ENCODE assay signal across 17 mouse cellular contexts in the genomic region with DNA sequence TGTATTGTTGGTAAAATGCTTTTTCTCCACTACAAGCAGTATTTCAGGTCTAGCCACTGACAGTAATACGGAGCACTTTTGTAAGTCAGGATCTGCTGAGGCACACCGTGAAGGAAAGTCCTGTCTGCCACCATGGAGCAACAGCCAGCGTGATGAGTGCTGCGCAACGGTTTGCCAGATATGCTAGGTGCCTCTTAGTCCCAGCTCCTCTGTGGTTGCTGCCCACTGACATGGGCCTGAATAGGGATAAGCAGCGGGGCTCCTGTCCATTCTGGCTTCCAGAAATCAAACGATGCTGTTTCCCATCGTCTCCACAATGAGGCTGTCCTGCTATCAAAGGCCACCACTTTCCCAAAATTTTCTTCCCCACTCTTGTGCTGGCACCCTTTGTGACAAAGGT. TPM values are rescaled to one million over a fixed set of nuclear protein-coding genes. Genes with fewer than 3 reads are reported as not detected.
A peak's percentile ranks its signal among the peaks of the same experiment; 100 is the strongest.
DNase-seq lines count a peak whose midpoint lies in the region; TF ChIP-seq lines count a peak whose summit lies in the region.
"Had no signal": no experiment of that assay in that cellular context is flagged by ENCODE, and none has a peak within 500 bp of the region (broad histone marks: within the 10 kb centered on the region; RNA-seq: fewer than 3 reads in every experiment).

No protein-coding gene starts in this region.

- no peaks in the 10 kb centered on the region for H3K27me3 ChIP-seq in heart, embryonic 10.5 days (ENCODE audit: insufficient read depth, poor library complexity, severe bottlenecking)
- no peaks in the 10 kb centered on the region for H3K27me3 ChIP-seq in myocyte (ENCODE audit: control insufficient read depth, insufficient read depth, insufficient read length)
- no peaks in the 10 kb centered on the region for H3K27me3 ChIP-seq in thymus, adult 2 months (ENCODE audit: control insufficient read depth, insufficient read depth, low read length)
- H3K27me3 ChIP-seq: CH12.LX, Patski had no signal

- no peaks in the 10 kb centered on the region for H3K79me2 ChIP-seq in myocyte (ENCODE audit: control insufficient read depth, insufficient read depth)

- peak; percentile 80 for DNase-seq in heart, adult 11 months
- no peak for DNase-seq in heart, embryonic 10.5 days (ENCODE audit: low spot score)
- DNase-seq in thymus, adult 2 months = no peak
- DNase-seq: adrenal gland, adult 2 months; adrenal gland, adult 8-10 months; adrenal gland, postnatal 10 days; adrenal gland, postnatal 14 days; adrenal gland, postnatal 25 days; adrenal gland, postnatal 36 days; B cell, adult 2 months; cerebellum, adult 11 months; cerebellum, adult 11-12 months; cerebellum, adult 18-20 months had no signal

- H3K4me2 ChIP-seq in myocyte (ENCODE audit: low read depth) = no peak overlapping the region

- no peak overlapping the region for H3K4me3 ChIP-seq in heart, embryonic 10.5 days
- no peak overlapping the region for H3K4me3 ChIP-seq in myocyte
- no peak overlapping the region for H3K4me3 ChIP-seq in thymus, adult 2 months (ENCODE audit: control insufficient read depth, insufficient read depth, low read length)

- 85% methylated on average over 8 of the region's 8 CpGs for WGBS in heart, embryonic 10.5 days
- 98% methylated on average over 8 of the region's 8 CpGs for WGBS in thymus, adult 2 months

- TF ChIP-seq CTCF in thymus, adult 2 months (IDR thresholded peaks at IDR 0.05; ENCODE audit: borderline replicate concordance, control insufficient read depth, extremely low read depth, insufficient read depth, low read length, poor library complexity) = no peak

- H3K27ac ChIP-seq in heart, embryonic 10.5 days = no peak overlapping the region
- H3K27ac ChIP-seq in thymus, adult 2 months (ENCODE audit: control insufficient read depth, insufficient read depth, low read length) = no peak overlapping the region

- no peak overlapping the region for H3ac ChIP-seq in myocyte (ENCODE audit: control insufficient read depth, insufficient read length)

- H3K9me3 ChIP-seq in heart, embryonic 10.5 days = no peaks in the 10 kb centered on the region
- H3K9me3 ChIP-seq: G1E had no signal

- peaks cover 48% of the 10 kb centered on the region for H3K36me3 ChIP-seq in heart, embryonic 10.5 days
- H3K36me3 ChIP-seq in myocyte (ENCODE audit: control insufficient read depth, insufficient read depth) = peaks cover 22% of the 10 kb centered on the region
- peaks cover 31% of the 10 kb centered on the region for H3K36me3 ChIP-seq in thymus, adult 2 months (ENCODE audit: control insufficient read depth, insufficient read depth, low read length)

- TF ChIP-seq POLR2A in myocyte (IDR thresholded peaks at IDR 0.05; ENCODE audit: insufficient read length, low read depth) = no peak
- TF ChIP-seq POLR2A in thymus, adult 2 months (IDR thresholded peaks at IDR 0.05; ENCODE audit: control insufficient read depth, extremely low read depth, insufficient read depth, low read length, poor library complexity) = no peak

- no peaks in the 10 kb centered on the region for H3K4me1 ChIP-seq in heart, embryonic 10.5 days
- H3K4me1 ChIP-seq in thymus, adult 2 months (replicated peaks; ENCODE audit: control insufficient read depth, insufficient read depth, low read length) = no peaks in the 10 kb centered on the region

TF ChIP-seq in myocyte, 11 proteins besides CTCF, POLR2A, EP300 and RAD21:
- TF ChIP-seq E2F4 (IDR thresholded peaks at IDR 0.05; ENCODE audit: insufficient read depth) = no peak
- TF ChIP-seq POLR2AphosphoS2 (IDR thresholded peaks at IDR 0.05; ENCODE audit: insufficient read length, low read depth) = peak; percentile 66
TF ChIP-seq in myocyte: peak in this region for 1.

RNA-seq across cellular contexts. Expression of a gene that starts 29.5 kb away (rescaled TPM):
- 39.4 and 47.6 TPM in 2 replicates for polyA plus RNA-seq in heart, embryonic 10.5 days (2016; fragmentation: Nextera tagmentation; extraction: Ambion mirVana)
- 19.5 TPM for polyA plus RNA-seq in myocyte (2012; fragmentation: generic; extraction: Trizol)
- polyA plus RNA-seq in thymus, adult 2 months (2012; rRNA removed) = 12.7 and 12.9 TPM in 2 replicates

RNA-seq across cellular contexts. Expression of a gene that starts 33.6 kb away (rescaled TPM):
- 0.33 and 0.51 TPM in 2 replicates for polyA plus RNA-seq in heart, embryonic 10.5 days (2016; fragmentation: Nextera tagmentation; extraction: Ambion mirVana)
- polyA plus RNA-seq in myocyte (2012; fragmentation: generic; extraction: Trizol) = 0.05 TPM
- 4.3 and 6.1 TPM in 2 replicates for polyA plus RNA-seq in thymus, adult 2 months (2012; rRNA removed)
- polyA plus RNA-seq: G1E had no signal
